Mouse (Mus musculus) C2C12 (cell line): ENCODE data around the gene Evx2. TPM values are rescaled to one million over a fixed set of nuclear protein-coding genes. Genes with fewer than 3 reads are reported as not detected.

ENCODE experiments used
- H3K27me3 ChIP-seq: one replicate; pipeline ENCODE4 v1.6.1; 2011; ENCODE audit not compliant: control insufficient read depth, insufficient read depth, insufficient read length
- H3K36me3 ChIP-seq: one replicate; pipeline ENCODE4 v1.6.1; 2011; ENCODE audit not compliant: control insufficient read depth, insufficient read depth
- H3K4me3 ChIP-seq: one replicate; pipeline ENCODE4 v1.5.1; 2011; ENCODE audit warnings: mild to moderate bottlenecking, control low read depth; ENCODE audit not compliant: poor library complexity, insufficient read depth, severe bottlenecking
- H3K79me2 ChIP-seq: one replicate; pipeline ENCODE4 v1.6.1; 2011; ENCODE audit not compliant: control insufficient read depth, insufficient read depth
- H3K79me3 ChIP-seq: one replicate; pipeline ENCODE4 v1.6.1; 2011; ENCODE audit warnings: low read depth, control low read depth
- H3ac ChIP-seq: one replicate; pipeline ENCODE3; 2011; ENCODE audit warnings: low read depth; ENCODE audit not compliant: control insufficient read depth, insufficient read length
- CEBPB ChIP-seq: IDR thresholded peaks from one replicate; pipeline ENCODE4 v1.6.1; 2011; ENCODE audit warnings: low read depth, mild to moderate bottlenecking, control low read depth, moderate library complexity
- CTCF ChIP-seq: IDR thresholded peaks from one replicate; pipeline ENCODE4 v1.5.1; 2011; ENCODE audit not compliant: control insufficient read depth, insufficient read depth, insufficient read length
- FOSL1 ChIP-seq: IDR thresholded peaks from one replicate; pipeline ENCODE4 v1.8.0; 2011; ENCODE audit warnings: mild to moderate bottlenecking, low read length; ENCODE audit not compliant: poor library complexity, insufficient read depth, severe bottlenecking
- MAX ChIP-seq: IDR thresholded peaks from one replicate; pipeline ENCODE4 v1.6.1; 2011; ENCODE audit warnings: mild to moderate bottlenecking, control low read depth
- MYOD1 ChIP-seq: IDR thresholded peaks from one replicate; pipeline ENCODE4 v1.6.1; 2011; ENCODE audit warnings: low read depth; ENCODE audit not compliant: control insufficient read depth, insufficient read length
- MYOG ChIP-seq: IDR thresholded peaks from one replicate; pipeline ENCODE4 v1.6.1; 2011; ENCODE audit not compliant: control insufficient read depth, insufficient read length; ENCODE audit errors: extremely low read depth
- USF1 ChIP-seq: IDR thresholded peaks from one replicate; pipeline ENCODE4 v1.6.1; 2011; ENCODE audit warnings: low read depth, mild to moderate bottlenecking, control low read depth, moderate library complexity
- polyA plus RNA-seq: library from polyadenylated mRNA; unstranded; fragments of >200 nt; fragmentation: generic; extraction: Trizol; gene quantifications from one replicate; pipeline ENCODE4 v1.2.1, GENCODE M21; 2012; ENCODE audit warnings: missing spikeins

Gene Evx2
- polyA plus RNA-seq, 1 experiment: not detected

GRCm38 (mm10) chr2:74663291-74663925, 4.1 kb upstream of the Evx2 start:
- Histone ChIP-seq H3K27me3 (peaks cover 54% of the 10 kb centered on the region), H3K79me3 (no peaks in the 10 kb centered on the region)
- TF ChIP-seq MAX (no peak), CTCF (no peak), FOSL1 (no peak), MYOG (no peak), CEBPB (no peak), MYOD1 (no peak), USF1 (no peak)

GRCm38 (mm10) chr2:74661685-74662084, 2.3 kb upstream of the Evx2 start:
- no peaks in the 10 kb centered on the region for H3K79me3 ChIP-seq
- peaks cover 51% of the 10 kb centered on the region for H3K27me3 ChIP-seq
- no peaks in the 10 kb centered on the region for H3K79me2 ChIP-seq
- H3K4me3 ChIP-seq: no peak overlapping the region
- TF ChIP-seq CTCF (peak; percentile 3), USF1 (no peak)
- no peaks in the 10 kb centered on the region for H3K36me3 ChIP-seq
- H3ac ChIP-seq: no peak overlapping the region

More at GRCm38 (mm10) chr2:74663291-74663925, 4.1 kb upstream of the Evx2 start:
- Histone ChIP-seq H3K4me3 (no peak overlapping the region), H3ac (no peak overlapping the region), H3K79me2 (no peaks in the 10 kb centered on the region), H3K36me3 (no peaks in the 10 kb centered on the region)

- Histone ChIP-seq H3ac (no peak overlapping the region), H3K27me3 (peaks cover 49% of the 10 kb centered on the region), H3K4me3 (no peak overlapping the region), H3K36me3 (no peaks in the 10 kb centered on the region), H3K79me3 (no peaks in the 10 kb centered on the region), H3K79me2 (no peaks in the 10 kb centered on the region)
- TF ChIP-seq MAX (no peak), MYOD1 (no peak)
These were observed 1.3 kb upstream of the Evx2 start for GRCm38 (mm10) chr2:74660421-74661375.

GRCm38 (mm10) chr2:74658667-74659371, 538 bp downstream of the Evx2 start:
- no peak overlapping the region for H3ac ChIP-seq
- H3K79me2 ChIP-seq: no peaks in the 10 kb centered on the region
- TF ChIP-seq CEBPB: no peak
- TF ChIP-seq FOSL1: no peak
- TF ChIP-seq MAX: no peak
- no peak for TF ChIP-seq MYOG
- no peak for TF ChIP-seq MYOD1
- no peak for TF ChIP-seq USF1
- TF ChIP-seq CTCF: no peak
- H3K36me3 ChIP-seq: no peaks in the 10 kb centered on the region
- H3K79me3 ChIP-seq: no peaks in the 10 kb centered on the region
- H3K27me3 ChIP-seq: peaks cover 52% of the 10 kb centered on the region
- no peak overlapping the region for H3K4me3 ChIP-seq

GRCm38 (mm10) chr2:74658024-74658666, 1.2 kb downstream of the Evx2 start:
- Histone ChIP-seq H3K79me2 (no peaks in the 10 kb centered on the region), H3K4me3 (no peak overlapping the region), H3ac (no peak overlapping the region), H3K79me3 (no peaks in the 10 kb centered on the region), H3K27me3 (peaks cover 50% of the 10 kb centered on the region), H3K36me3 (no peaks in the 10 kb centered on the region)
- TF ChIP-seq MYOG (no peak), CEBPB (no peak), MAX (no peak), CTCF (no peak), USF1 (no peak), MYOD1 (no peak), FOSL1 (no peak)
